Mouse (Mus musculus) liver, embryonic 14.5 days (tissue): Measurements from ENCODE around the gene Vmn1r166.
"Not testable (repeated sequence)": the region's sequence is repeated elsewhere in the genome, so short reads cannot be mapped to it uniquely, and the experiment has no call there.

Source experiments
- CTCF ChIP-seq: IDR thresholded peaks from 2 replicates; pipeline ENCODE4 v1.5.1; 2016; ENCODE audit warnings: antibody characterized with exemption, low read depth, control low read depth
- EP300 ChIP-seq: IDR thresholded peaks from 2 replicates; pipeline ENCODE4 v1.6.1; 2016; ENCODE audit warnings: antibody characterized with exemption, low read depth

DNA sequence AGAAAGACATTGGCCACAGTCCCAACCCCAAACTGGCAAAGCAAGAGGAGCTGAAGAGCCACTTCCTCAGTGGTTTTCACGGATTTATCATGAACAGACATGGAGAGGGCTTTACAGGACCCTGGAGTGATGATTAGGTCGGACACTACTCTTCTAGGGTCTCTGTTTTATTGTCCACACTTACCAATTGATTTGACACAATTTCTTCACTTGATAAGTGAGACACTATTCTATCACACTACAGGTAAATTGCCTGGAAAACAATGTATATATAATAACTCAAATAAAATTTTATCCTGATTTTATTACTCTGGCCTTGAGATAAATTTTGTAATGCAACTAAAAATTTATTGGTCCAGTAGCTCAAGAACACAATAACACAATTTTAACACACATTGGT, at the start of gene Vmn1r166:
- not testable (repeated sequence) for TF ChIP-seq EP300, CTCF
